Mouse (Mus musculus): ENCODE measurements around the gene Sept12.

DNA sequence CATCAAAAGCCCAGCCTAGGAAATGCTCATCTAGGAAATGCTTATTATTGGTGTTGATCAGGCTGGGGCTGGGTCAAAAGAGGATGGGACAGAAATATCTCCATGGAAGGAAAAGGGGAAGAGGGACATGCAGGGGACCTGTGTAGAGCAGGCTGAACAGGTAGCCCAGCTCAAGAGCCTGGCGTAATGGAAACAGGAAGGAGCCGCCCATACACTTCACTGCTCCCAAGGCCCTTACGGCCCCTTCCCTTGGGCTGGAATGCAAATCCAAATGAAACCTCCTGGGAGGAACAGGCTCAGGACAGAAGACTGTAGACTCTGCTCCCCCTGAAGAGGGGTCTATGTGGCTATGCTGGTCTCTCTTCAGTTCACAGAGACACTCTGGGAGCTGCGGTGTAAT, 16.9 kb upstream of the Sept12 start:
- TF ChIP-seq CTCF (IDR thresholded peaks at IDR 0.05; ENCODE audit: low read depth) = no peak
- TF ChIP-seq EP300 (IDR thresholded peaks at IDR 0.05; ENCODE audit: low read depth) = no peak
